Mouse (Mus musculus) monocyte, adult 5-6 weeks (primary cell): ENCODE results near the gene Rsrc2. TPM values are rescaled to one million over a fixed set of nuclear protein-coding genes. Genes with fewer than 3 reads are reported as not detected.
A peak's percentile ranks its signal among the peaks of the same experiment; 100 is the strongest.

Source experiments
- ATAC-seq: fragments of 153-309, 156-312 bp; replicated peaks from 2 replicates; pipeline ENCODE4 v1.8.0; 2017; ENCODE audit warnings: mild to moderate bottlenecking; ENCODE audit not compliant: low TSS enrichment, insufficient number of reproducible peaks, severe bottlenecking, poor library complexity, low FRiP score
- total RNA-seq: library from RNA; stranded (forward); fragments of 200-1000, 200-491, 200-594 nt; gene quantifications from 3 replicates; pipeline ENCODE4 v1.2.3, GENCODE M21; 2017

Rsrc2 gene
- total RNA-seq, 1 experiment from 2014 or later, result 482 TPM

- ATAC-seq, result no peak
Measured at GRCm38 (mm10) chr5:123708598-123708997, 40.6 kb downstream of the Rsrc2 start.

- no peak for ATAC-seq
Measured at GRCm38 (mm10) chr5:123700625-123701024, 48.6 kb downstream of the Rsrc2 start.

GRCm38 (mm10) chr5:123699198-123699597 is 50.0 kb downstream of the Rsrc2 start:
- ATAC-seq, result peak; percentile 70

- no peak for ATAC-seq
Measured at GRCm38 (mm10) chr5:123696961-123697360, 52.3 kb downstream of the Rsrc2 start.

- no peak for ATAC-seq
Measured at GRCm38 (mm10) chr5:123696244-123696643, 53.0 kb downstream of the Rsrc2 start.

- ATAC-seq, result peak; percentile 89
Measured at GRCm38 (mm10) chr5:123694468-123694867, 54.7 kb downstream of the Rsrc2 start.

GRCm38 (mm10) chr5:123684221-123685144 is 64.7 kb downstream of the Rsrc2 start, which contains the start of gene Clip1:
Gene Clip1 (minus strand): TSS chr5:123684618.
- ATAC-seq, result peak; percentile 52

GRCm38 (mm10) chr5:123683377-123684220 is 65.6 kb downstream of the Rsrc2 start:
- ATAC-seq, result no peak

GRCm38 (mm10) chr5:123683043-123683376 is 66.2 kb downstream of the Rsrc2 start:
- ATAC-seq, result no peak

GRCm38 (mm10) chr5:123682372-123682771 is 66.8 kb downstream of the Rsrc2 start:
- peak; percentile 83 for ATAC-seq

- ATAC-seq, result no peak
Measured at GRCm38 (mm10) chr5:123679546-123680263, 69.5 kb downstream of the Rsrc2 start.

- ATAC-seq, result no peak
Measured at GRCm38 (mm10) chr5:123679106-123679505, 70.1 kb downstream of the Rsrc2 start.

Other genes starting within 250 kb of the Rsrc2 start
- gene B3gnt4, start 239.0 kb downstream of the Rsrc2 start, total RNA-seq, result 0.53 TPM in 1 of 3 replicates, not detected in the others
- gene Diablo, start 225.2 kb downstream of the Rsrc2 start, total RNA-seq, result 50.6 to 65.7 TPM (median 53.4 TPM) in 3 replicates
- 5.7 TPM in 1 of 3 replicates, not detected in the others for gene Gm49027, start 223.9 kb downstream of the Rsrc2 start, total RNA-seq
- 21.2 to 31.5 TPM (median 21.2 TPM) in 3 replicates for gene Vps33a, start 176.4 kb downstream of the Rsrc2 start, total RNA-seq
- gene Clip1, start 64.8 kb downstream of the Rsrc2 start, total RNA-seq, result 187 to 211 TPM (median 206 TPM) in 3 replicates
- gene Zcchc8, start 28.3 kb downstream of the Rsrc2 start, total RNA-seq, result 85.0 to 187 TPM (median 163 TPM) in 3 replicates
- 1.2 TPM in 1 of 3 replicates, not detected in the others for gene Kntc1, start 302 bp upstream of the Rsrc2 start, total RNA-seq
- 9.9 to 15.4 TPM (median 9.9 TPM) in 3 replicates for gene Hcar2, start 116.1 kb upstream of the Rsrc2 start, total RNA-seq
- not detected in 3 replicates for gene Hcar1, start 130.6 kb upstream of the Rsrc2 start, total RNA-seq
- gene Denr, start 157.8 kb upstream of the Rsrc2 start, total RNA-seq, result 29.5 to 40.2 TPM (median 34.4 TPM) in 3 replicates
- gene Gm43518, start 178.0 kb upstream of the Rsrc2 start, total RNA-seq, result not detected in 3 replicates
- 0.97 to 2.9 TPM (median 1.2 TPM) in 3 replicates for gene Ccdc62, start 181.3 kb upstream of the Rsrc2 start, total RNA-seq
- gene Hip1r, start 224.2 kb upstream of the Rsrc2 start, total RNA-seq, result 47.8 to 65.8 TPM (median 64.6 TPM) in 3 replicates